8 mouse cellular contexts compared by ENCODE assay signal in genomic region chr4:123139513-123140154, GRCm38 (mm10). TPM values are rescaled to one million over a fixed set of nuclear protein-coding genes. Genes with fewer than 3 reads are reported as not detected.
DNase-seq lines count a peak whose midpoint lies in the region; ATAC-seq lines count a peak whose summit lies in the region.

Gene Ppie (minus strand): TSS chr4:123139951.

- DNase-seq in MN1 (ENCODE audit: low spot score): peak; percentile 87
- peak; percentile 66 for DNase-seq in cerebellum, adult 8-10 months
- DNase-seq in forelimb bud, embryonic 11.5 days (ENCODE audit: low read depth, low spot score): peak; percentile 90
- peak; percentile 70 to 79 for DNase-seq in layer of hippocampus, postnatal 10 days (ENCODE audit: low spot score in 2 of 2)
- peak; percentile 77 for DNase-seq in lung, postnatal 14 days
- DNase-seq in retina, adult 2 months (ENCODE audit: low read depth, low spot score): peak; percentile 76
- DNase-seq in thymus, postnatal 36 days: peak; percentile 63 to 70

- ATAC-seq in hematopoietic stem cell, adult 5-6 weeks (replicated peaks in 1 of 2; ENCODE audit: insufficient read depth in 1 of 2, low FRiP score in 2 of 2, low TSS enrichment in 1 of 2, low read depth in 1 of 2, poor library complexity in 2 of 2, severe bottlenecking in 2 of 2): peak; percentile 94 to 96

RNA-seq across cellular contexts. Expression of gene Ppie, which starts in this region (rescaled TPM):
- total RNA-seq in hematopoietic stem cell, adult 5-6 weeks (2017): 89.7 and 91.0 TPM in 2 replicates
- 10 to 100 TPM; 22.2 to 24.7 TPM for total RNA-seq in layer of hippocampus, postnatal 10 days (2021)

Comparison
In these comparisons a context has a peak if more than half of its experiments do, and no peak if none do; other contexts are left out.
1. Peak in every context shown above with its lines: DNase-seq and ATAC-seq.